Mouse (Mus musculus) cortical plate, adult 2 months (tissue): ENCODE data around the gene Rarres1.

ENCODE experiments used
- CTCF ChIP-seq: fragments of 200-500 bp; IDR thresholded peaks from 2 replicates; pipeline ENCODE4 v1.5.1; 2011; ENCODE audit warnings: mild to moderate bottlenecking, control low read depth, low read length; ENCODE audit not compliant: insufficient read depth; ENCODE audit errors: extremely low read depth
- POLR2A ChIP-seq: fragments of 200-500 bp; IDR thresholded peaks from 2 replicates; pipeline ENCODE4 v1.6.1; 2011; ENCODE audit warnings: mild to moderate bottlenecking, low read length, control low read depth; ENCODE audit not compliant: insufficient read depth; ENCODE audit errors: extremely low read depth

DNA sequence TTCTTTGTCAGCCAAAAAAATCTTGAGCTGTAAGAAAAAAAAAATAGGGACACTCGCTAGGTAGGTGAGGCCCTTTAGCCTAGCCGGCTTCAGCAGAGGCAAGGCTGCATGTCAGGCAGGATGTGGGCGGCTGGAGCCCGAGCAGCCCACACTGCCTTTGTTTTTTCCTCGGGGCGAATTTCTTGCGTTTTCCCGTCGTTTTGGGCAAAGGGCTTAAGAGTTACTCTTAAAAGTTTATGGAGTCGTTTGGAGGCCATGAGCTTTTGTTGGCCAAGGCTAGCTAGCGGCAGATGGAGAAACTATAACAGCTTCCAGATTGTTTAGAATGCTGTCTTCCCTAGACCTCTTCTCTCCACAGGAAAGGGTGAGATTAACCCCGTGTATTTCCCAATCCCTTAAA is 52.3 kb downstream of the Rarres1 start:
- no peak for TF ChIP-seq CTCF
- TF ChIP-seq POLR2A = no peak
